Mouse (Mus musculus) heart, embryonic 14.5 days (tissue): ENCODE measurements around the gene Ppil3. TPM values are rescaled to one million over a fixed set of nuclear protein-coding genes. Genes with fewer than 3 reads are reported as not detected.

Experiments
- polyA plus RNA-seq: library from polyadenylated mRNA; unstranded; fragments of >200 nt; fragmentation: Nextera tagmentation; extraction: Ambion mirVana; gene quantifications from 2 replicates; pipeline ENCODE4 v1.2.1, GENCODE M21; 2014

The Ppil3 gene
- polyA plus RNA-seq, 1 experiment from 2014 or later: 38.5 TPM

Other genes starting within 250 kb of the Ppil3 start
- gene Aox4, start 235.1 kb downstream of the Ppil3 start, polyA plus RNA-seq: 0.24 and 0.49 TPM in 2 replicates
- not detected in 2 replicates for gene Aox2, start 167.2 kb downstream of the Ppil3 start, polyA plus RNA-seq
- gene Bzw1, start 52.6 kb downstream of the Ppil3 start, polyA plus RNA-seq: 214 and 221 TPM in 2 replicates
- 130 and 155 TPM in 2 replicates for gene Clk1, start 21.4 kb downstream of the Ppil3 start, polyA plus RNA-seq
- 24.5 and 28.5 TPM in 2 replicates for gene Nif3l1, start 335 bp downstream of the Ppil3 start, polyA plus RNA-seq
- 18.8 and 20.9 TPM in 2 replicates for gene Orc2, start 59.6 kb upstream of the Ppil3 start, polyA plus RNA-seq
- 5.1 and 6.4 TPM in 2 replicates for gene Fam126b, start 140.8 kb upstream of the Ppil3 start, polyA plus RNA-seq
- gene Ndufb3, start 140.9 kb upstream of the Ppil3 start, polyA plus RNA-seq: 257 and 274 TPM in 2 replicates